Mouse (Mus musculus) heart, embryonic 10.5 days (tissue): ENCODE measurements around the gene Cfap45. TPM values are rescaled to one million over a fixed set of nuclear protein-coding genes. Genes with fewer than 3 reads are reported as not detected.

Experiments
- DNase-seq: peaks from one replicate; pipeline ENCODE4 v3.0.0-alpha.2; 2017; ENCODE audit warnings: low spot score
- H3K27ac ChIP-seq: fragments of 300-500 bp; sonication (generic); 2 replicates; pipeline ENCODE4 v1.5.1; 2016; ENCODE audit warnings: mild to moderate bottlenecking
- H3K27me3 ChIP-seq: fragments of 300-500 bp; sonication (generic); 2 replicates; pipeline ENCODE4 v1.6.1; 2016; ENCODE audit warnings: mild to moderate bottlenecking; ENCODE audit not compliant: poor library complexity, insufficient read depth, severe bottlenecking
- H3K36me3 ChIP-seq: fragments of 300-500 bp; sonication (generic); 2 replicates; pipeline ENCODE4 v1.6.1; 2016; ENCODE audit warnings: mild to moderate bottlenecking, moderate library complexity
- H3K4me1 ChIP-seq: fragments of 300-500 bp; sonication (generic); 2 replicates; pipeline ENCODE4 v1.6.1; 2016; ENCODE audit warnings: mild to moderate bottlenecking
- H3K4me3 ChIP-seq: fragments of 300-500 bp; sonication (generic); 2 replicates; pipeline ENCODE4 v1.5.1; 2016; ENCODE audit warnings: mild to moderate bottlenecking, moderate library complexity
- H3K9me3 ChIP-seq: fragments of 300-500 bp; sonication (generic); 2 replicates; pipeline ENCODE4 v1.6.1; 2016; ENCODE audit warnings: mild to moderate bottlenecking, moderate library complexity
- WGBS: fragments of 180-500 bp; shearing (Covaris S2); methylation state at CpG from one replicate; pipeline ENCODE4 v1.1.7; 2016; 5-methylcytosine and 5-hydroxymethylcytosine counted together
- polyA plus RNA-seq: library from polyadenylated mRNA; unstranded; fragments of >200 nt; fragmentation: Nextera tagmentation; extraction: Ambion mirVana; gene quantifications from 2 replicates; pipeline ENCODE4 v1.2.1, GENCODE M21; 2016

Gene Cfap45
- polyA plus RNA-seq, 1 experiment from 2014 or later = 1.7 TPM

- 60% methylated on average over 1 of the region's 1 CpGs for WGBS
- H3K27ac ChIP-seq = no peak overlapping the region
- H3K9me3 ChIP-seq = no peaks in the 10 kb centered on the region
- no peaks in the 10 kb centered on the region for H3K36me3 ChIP-seq
- H3K27me3 ChIP-seq = peaks cover 53% of the 10 kb centered on the region
- peaks cover 35% of the 10 kb centered on the region for H3K4me1 ChIP-seq
- no peak overlapping the region for H3K4me3 ChIP-seq
- DNase-seq = no peak
These were observed 32.0 kb downstream of the Cfap45 start for GRCm38 (mm10) chr1:172552623-172553022.

- peaks cover 76% of the 10 kb centered on the region for H3K27me3 ChIP-seq
- no peak within 1 kb of the TSS for H3K27ac ChIP-seq
- H3K9me3 ChIP-seq = no peaks in the 10 kb centered on the region
- DNase-seq = no peak
- H3K4me1 ChIP-seq = peaks cover 17% of the 10 kb centered on the region
- WGBS = 71% methylated on average over 11 of the region's 11 CpGs
- H3K4me3 ChIP-seq = no peak within 1 kb of the TSS
- H3K36me3 ChIP-seq = no peaks in the 10 kb centered on the region
These were observed 35.0 kb downstream of the Cfap45 start, which contains the start of gene Vsig8 for GRCm38 (mm10) chr1:172555638-172556037. Gene Vsig8 (plus strand): TSS chr1:172555938.

GRCm38 (mm10) chr1:172562641-172563464 lies 42.3 kb downstream of the Cfap45 start:
- peak overlapping the region; percentile 88 for H3K27ac ChIP-seq
- H3K27me3 ChIP-seq = peaks cover 73% of the 10 kb centered on the region
- peaks cover 26% of the 10 kb centered on the region for H3K4me1 ChIP-seq
- peak; percentile 88 for DNase-seq
- peak overlapping the region; percentile 84 for H3K4me3 ChIP-seq
- no peaks in the 10 kb centered on the region for H3K9me3 ChIP-seq
- under 1% methylated on average over 66 of the region's 66 CpGs for WGBS
- H3K36me3 ChIP-seq = no peaks in the 10 kb centered on the region

GRCm38 (mm10) chr1:172563465-172563828 lies 42.8 kb downstream of the Cfap45 start:
- DNase-seq = no peak
- 4% methylated on average over 9 of the region's 10 CpGs for WGBS
- Histone ChIP-seq H3K9me3 (no peaks in the 10 kb centered on the region), H3K27ac (peak overlapping the region; percentile 88), H3K36me3 (no peaks in the 10 kb centered on the region), H3K4me3 (peak overlapping the region; percentile 84), H3K27me3 (peaks cover 68% of the 10 kb centered on the region), H3K4me1 (peaks cover 28% of the 10 kb centered on the region)

- DNase-seq = no peak
- Histone ChIP-seq H3K27me3 (peaks cover 42% of the 10 kb centered on the region), H3K4me1 (peaks cover 28% of the 10 kb centered on the region), H3K36me3 (no peaks in the 10 kb centered on the region), H3K27ac (no peak overlapping the region), H3K9me3 (no peaks in the 10 kb centered on the region), H3K4me3 (no peak overlapping the region)
- WGBS = 59% methylated on average over 3 of the region's 3 CpGs
These were observed 45.5 kb downstream of the Cfap45 start for GRCm38 (mm10) chr1:172566131-172566530.

- no peak overlapping the region for H3K4me3 ChIP-seq
- peaks cover 16% of the 10 kb centered on the region for H3K4me1 ChIP-seq
- no peak overlapping the region for H3K27ac ChIP-seq
- no peaks in the 10 kb centered on the region for H3K9me3 ChIP-seq
- H3K36me3 ChIP-seq = no peaks in the 10 kb centered on the region
- no peak for DNase-seq
- H3K27me3 ChIP-seq = peaks cover 26% of the 10 kb centered on the region
- WGBS = 50% methylated on average over 4 of the region's 4 CpGs
These were observed 47.2 kb downstream of the Cfap45 start for GRCm38 (mm10) chr1:172567758-172568157.

GRCm38 (mm10) chr1:172580116-172580515 lies 59.5 kb downstream of the Cfap45 start:
- Histone ChIP-seq H3K4me3 (no peak overlapping the region), H3K4me1 (no peaks in the 10 kb centered on the region), H3K9me3 (no peaks in the 10 kb centered on the region), H3K27me3 (peaks cover 30% of the 10 kb centered on the region), H3K36me3 (no peaks in the 10 kb centered on the region), H3K27ac (no peak overlapping the region)
- WGBS = 72% methylated on average over 6 of the region's 6 CpGs
- no peak for DNase-seq

GRCm38 (mm10) chr1:172582436-172582835 lies 61.8 kb downstream of the Cfap45 start:
- Histone ChIP-seq H3K4me1 (peaks cover 15% of the 10 kb centered on the region; the same call in 1 of the 2 replicates), H3K27ac (no peak overlapping the region), H3K9me3 (no peaks in the 10 kb centered on the region), H3K36me3 (no peaks in the 10 kb centered on the region), H3K27me3 (peaks cover 42% of the 10 kb centered on the region), H3K4me3 (no peak overlapping the region)
- 83% methylated on average over 8 of the region's 8 CpGs for WGBS
- DNase-seq = peak; percentile 59

GRCm38 (mm10) chr1:172584271-172584670 lies 63.7 kb downstream of the Cfap45 start:
- H3K4me1 ChIP-seq = peaks cover 15% of the 10 kb centered on the region; the same call in 1 of the 2 replicates
- DNase-seq = no peak
- no peak overlapping the region for H3K4me3 ChIP-seq
- H3K27ac ChIP-seq = no peak overlapping the region
- 82% methylated on average over 6 of the region's 6 CpGs for WGBS
- H3K27me3 ChIP-seq = peaks cover 49% of the 10 kb centered on the region
- no peaks in the 10 kb centered on the region for H3K9me3 ChIP-seq
- H3K36me3 ChIP-seq = no peaks in the 10 kb centered on the region

- Histone ChIP-seq H3K4me1 (peaks cover 15% of the 10 kb centered on the region; the same call in 1 of the 2 replicates), H3K36me3 (no peaks in the 10 kb centered on the region), H3K9me3 (no peaks in the 10 kb centered on the region), H3K4me3 (no peak overlapping the region), H3K27me3 (peaks cover 51% of the 10 kb centered on the region), H3K27ac (no peak overlapping the region)
- no peak for DNase-seq
- WGBS = 46% methylated on average over 4 of the region's 4 CpGs
These were observed 64.4 kb downstream of the Cfap45 start for GRCm38 (mm10) chr1:172585026-172585425.

- H3K27me3 ChIP-seq = peaks cover 56% of the 10 kb centered on the region
- no peaks in the 10 kb centered on the region for H3K9me3 ChIP-seq
- no peak overlapping the region for H3K27ac ChIP-seq
- H3K4me1 ChIP-seq = peaks cover 15% of the 10 kb centered on the region; the same call in 1 of the 2 replicates
- no peak for DNase-seq
- 20% methylated on average over 26 of the region's 26 CpGs for WGBS
- 0 out of 2 replicates have a peak overlapping the region, but pooled peaks have one; percentile 18 for H3K4me3 ChIP-seq
- H3K36me3 ChIP-seq = no peaks in the 10 kb centered on the region
These were observed 65.3 kb downstream of the Cfap45 start for GRCm38 (mm10) chr1:172585612-172586567.

GRCm38 (mm10) chr1:172590385-172590784 lies 69.8 kb downstream of the Cfap45 start, which contains the start of gene Slamf8:
Gene Slamf8 (minus strand): TSS chr1:172590568.
- H3K4me1 ChIP-seq = peaks cover 18% of the 10 kb centered on the region; the same call in 1 of the 2 replicates
- no peak within 1 kb of the TSS for H3K27ac ChIP-seq
- peaks cover 31% of the 10 kb centered on the region for H3K27me3 ChIP-seq
- H3K9me3 ChIP-seq = no peaks in the 10 kb centered on the region
- no peak for DNase-seq
- H3K36me3 ChIP-seq = no peaks in the 10 kb centered on the region
- H3K4me3 ChIP-seq = no peak within 1 kb of the TSS
- WGBS = 77% methylated on average over 7 of the region's 7 CpGs
